Mouse (Mus musculus) kidney, adult 2 months (tissue): ENCODE data around the gene Zfp719.

Source experiments
- CTCF ChIP-seq: fragments of 200-500 bp; conservative IDR thresholded peaks from 2 replicates; pipeline ENCODE4 v1.5.1; 2011; ENCODE audit warnings: low read depth, mild to moderate bottlenecking, control low read depth, low read length, moderate library complexity, mixed read lengths; ENCODE audit not compliant: insufficient read depth, insufficient read length
- POLR2A ChIP-seq: fragments of 200-500 bp; IDR thresholded peaks from one replicate; pipeline ENCODE4 v1.6.1; 2011; ENCODE audit warnings: low read depth, low read length, control low read depth

DNA sequence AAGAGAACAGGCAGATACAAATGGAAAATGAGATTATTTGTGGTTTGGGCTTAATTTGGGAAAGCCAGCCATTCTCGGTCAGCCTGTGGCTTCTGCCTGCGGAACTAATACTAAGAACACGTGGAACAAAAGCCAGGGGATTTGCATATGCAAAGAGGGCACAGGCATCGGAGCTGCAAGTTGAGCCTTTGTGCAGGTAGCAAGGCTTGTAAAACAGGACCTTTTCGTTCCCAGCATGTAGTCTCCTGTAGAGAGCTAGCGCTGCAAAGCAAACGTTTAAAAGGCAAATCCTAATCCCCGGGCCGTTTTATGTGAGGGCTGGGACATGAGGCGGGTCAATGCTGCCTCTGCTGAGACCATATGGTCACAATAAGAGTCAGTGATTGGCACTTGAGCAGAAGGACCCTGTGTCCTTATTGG, 16.7 kb upstream of the Zfp719 start:
- TF ChIP-seq POLR2A (no peak), CTCF (no peak)
